Mouse (Mus musculus) thymus, postnatal 4 days (tissue): ENCODE measurements at regions not wholly inside any gene's neighbourhood (a gene's known extent, or its start where the extent isn't known, plus 50 kb on each side); places are given as distances from the start of the nearest gene placed in this dataset.
A peak's percentile ranks its signal among the peaks of the same experiment; 100 is the strongest.

Experiments
- DNase-seq: peaks from one replicate; pipeline ENCODE4 v3.0.0; 2021

DNA sequence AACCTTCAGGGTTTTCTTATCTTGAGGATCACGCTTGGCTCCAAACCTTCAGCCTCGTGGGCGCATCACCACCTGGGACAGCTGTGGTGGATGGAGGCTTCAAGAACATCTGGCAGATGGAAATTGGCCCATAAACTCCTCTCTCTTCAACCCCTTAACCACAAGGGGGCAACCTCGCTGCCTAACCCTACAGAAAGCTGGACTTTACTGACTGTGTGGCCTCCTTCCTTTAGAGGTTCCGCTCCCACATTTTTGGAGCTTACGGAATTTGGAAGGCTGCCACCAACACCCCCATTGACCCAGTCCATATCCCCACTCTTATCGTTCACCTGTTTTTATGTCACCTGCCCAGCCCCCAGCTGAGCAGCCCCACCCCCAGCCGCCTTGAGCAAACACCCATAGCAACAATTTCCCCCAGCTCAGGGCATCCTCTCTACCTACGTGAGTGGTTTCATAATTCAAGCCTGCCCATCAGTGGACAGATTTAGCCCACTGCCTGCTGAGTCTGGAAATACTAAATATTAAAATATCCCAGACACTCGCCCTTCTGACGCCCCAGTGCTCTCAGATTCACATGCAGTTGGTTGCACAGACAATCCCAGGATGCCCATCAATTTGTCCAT, 167.0 kb upstream of the Slc22a22 start:
- DNase-seq = peak; percentile 64

DNA sequence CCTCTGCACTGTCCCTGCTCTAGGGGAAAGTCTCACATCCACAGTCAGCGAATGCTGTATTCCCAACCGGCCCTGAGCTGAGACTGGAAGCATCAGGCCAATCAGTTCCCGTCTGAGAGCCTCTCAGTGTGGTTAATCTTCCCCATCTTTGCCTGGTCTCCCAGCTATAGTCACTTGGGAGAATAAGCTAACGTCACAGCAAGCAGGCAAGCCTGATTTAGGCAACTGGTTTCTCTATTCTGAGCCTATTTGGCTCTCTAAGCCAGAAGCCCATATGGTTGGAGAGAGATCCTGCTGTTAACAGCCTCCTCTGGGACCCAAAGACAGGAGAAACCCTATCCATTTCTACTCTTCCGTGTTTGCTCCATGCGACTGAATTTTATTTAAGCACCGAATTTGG, 161.7 kb upstream of the Slc22a22 start:
- DNase-seq = no peak

- DNase-seq = no peak
Observed at GRCm38 (mm10) chr15:57633067-57633466, 155.6 kb upstream of the Slc22a22 start.

DNA sequence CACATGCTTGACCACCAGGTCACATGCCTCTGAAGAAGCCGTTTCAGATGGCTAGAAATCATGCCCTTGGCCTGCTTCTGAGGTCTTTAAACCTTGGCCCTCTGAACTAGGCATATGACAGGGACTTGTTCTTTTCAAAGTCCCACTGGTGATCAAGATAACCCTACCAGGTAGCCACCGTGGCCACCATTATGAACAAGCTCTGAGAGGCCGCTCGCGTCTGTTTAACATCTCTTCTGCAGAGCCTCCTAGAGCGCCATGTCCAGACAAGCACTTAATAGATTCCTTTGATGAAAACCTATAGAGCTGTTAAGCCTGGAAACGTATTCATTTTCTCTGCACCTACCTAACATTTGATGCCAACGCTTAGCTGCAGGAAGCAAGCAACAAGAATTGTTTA, 155.1 kb upstream of the Slc22a22 start:
- no peak for DNase-seq

DNA sequence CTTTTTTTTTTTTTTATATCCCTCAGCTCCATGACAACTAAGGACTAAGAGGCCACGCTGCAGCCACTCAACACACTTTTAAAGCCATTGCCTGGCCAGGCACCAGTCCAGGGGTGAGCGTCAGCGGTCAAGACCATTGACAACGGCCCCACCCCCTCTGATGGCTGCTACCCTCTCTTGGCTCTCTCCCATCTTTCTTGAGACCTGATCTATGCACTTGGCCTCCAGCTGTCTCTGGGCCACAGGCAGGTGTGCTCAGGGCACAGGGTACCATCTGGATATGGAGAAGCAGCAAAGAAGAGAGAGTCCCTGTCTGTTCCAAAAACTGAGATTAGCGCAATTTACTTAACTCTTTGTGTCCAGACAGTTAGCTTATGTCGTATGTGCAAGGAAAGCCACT, 141.0 kb upstream of the Slc22a22 start:
- DNase-seq = no peak

DNA sequence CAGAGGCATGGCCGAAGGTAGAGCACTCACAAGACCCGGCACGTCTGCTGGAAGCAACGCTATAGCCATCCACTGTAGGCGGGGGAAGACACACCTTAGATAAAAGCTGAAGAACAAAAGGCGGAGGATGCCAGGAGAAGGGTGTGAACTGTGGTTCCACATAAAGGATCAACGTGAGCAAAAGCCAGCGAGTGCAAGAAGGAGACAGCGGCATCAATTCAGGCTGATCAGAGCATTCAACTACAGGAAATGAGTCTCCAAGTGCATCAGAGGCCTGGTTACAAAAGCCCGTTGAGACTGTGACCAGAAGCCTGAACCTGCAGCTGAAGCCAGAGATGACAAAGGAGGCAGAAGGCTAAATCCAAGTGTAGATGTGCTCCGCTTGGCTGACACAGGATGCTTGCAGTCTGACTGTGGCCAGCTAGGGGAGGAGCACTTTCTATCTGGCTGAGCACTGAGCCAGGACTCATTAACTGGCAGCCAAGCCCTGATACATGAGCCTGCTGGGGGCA, 139.5 kb upstream of the Slc22a22 start:
- DNase-seq = no peak

GRCm38 (mm10) chr15:57610006-57610405, 132.6 kb upstream of the Slc22a22 start:
- DNase-seq = no peak

DNA sequence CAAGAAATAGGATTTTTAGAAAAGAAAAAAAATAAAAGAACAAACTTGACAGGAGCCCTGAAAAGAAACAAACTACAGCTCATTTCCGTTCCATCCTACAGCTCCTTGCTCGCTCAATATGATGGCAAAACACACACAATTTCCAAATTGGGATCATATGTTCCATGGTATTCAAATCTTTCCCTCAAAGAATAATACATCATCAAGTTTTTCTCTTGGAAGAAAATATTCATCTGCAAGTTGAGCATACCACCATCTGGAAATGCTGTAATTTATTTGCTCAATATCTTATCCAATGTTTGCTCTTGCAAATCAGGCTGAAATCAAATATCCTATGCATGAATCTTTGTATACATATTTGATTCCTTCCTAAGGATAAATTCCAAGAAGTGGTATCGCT, 131.1 kb upstream of the Slc22a22 start:
- DNase-seq = no peak

DNA sequence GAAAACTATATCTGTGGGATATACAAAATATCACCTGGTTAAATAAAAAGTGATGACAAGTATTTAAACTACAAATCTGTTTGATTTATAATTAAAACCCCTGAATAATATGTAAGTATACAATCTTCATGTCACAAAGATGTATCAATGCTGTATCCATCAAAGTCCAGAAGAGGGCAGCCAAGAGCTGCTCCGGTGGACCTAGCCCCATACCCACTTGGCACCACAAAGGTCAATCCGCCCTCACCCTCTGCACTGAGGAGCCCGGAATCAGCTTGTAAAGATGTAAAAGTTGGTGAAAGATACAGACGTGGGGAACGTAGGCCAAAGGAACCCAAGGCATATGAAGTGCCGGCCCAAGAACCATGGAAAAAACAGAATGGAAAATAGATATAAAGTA, 123.1 kb upstream of the Slc22a22 start:
- DNase-seq = peak; percentile 74

GRCm38 (mm10) chr15:57593326-57594004, 116.0 kb upstream of the Slc22a22 start:
- no peak for DNase-seq

GRCm38 (mm10) chr15:57590597-57591219, 113.3 kb upstream of the Slc22a22 start:
- DNase-seq = no peak

- DNase-seq = no peak
Observed at GRCm38 (mm10) chr15:57589404-57590377, 112.3 kb upstream of the Slc22a22 start.

- DNase-seq = no peak
Observed at GRCm38 (mm10) chr15:57585411-57585810, 108.0 kb upstream of the Slc22a22 start.

DNA sequence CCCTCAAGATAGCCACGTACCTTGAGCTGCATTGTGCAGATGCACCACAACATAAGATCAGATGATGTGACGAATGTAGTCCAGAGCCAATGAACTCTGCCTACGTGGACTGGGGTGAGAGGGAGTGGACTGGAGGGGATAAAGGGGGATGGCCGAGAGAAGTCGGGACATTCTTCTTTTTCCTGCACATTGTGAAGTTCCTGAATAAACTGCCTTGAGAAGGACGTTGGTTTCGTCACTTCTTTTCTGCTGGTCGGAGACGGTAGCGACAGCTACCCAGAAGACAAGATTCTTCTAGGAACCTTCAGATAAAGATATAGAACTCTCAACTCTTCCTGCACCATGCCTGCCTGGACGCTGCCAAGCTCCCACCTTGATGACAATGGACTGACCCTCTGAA, 107.1 kb upstream of the Slc22a22 start:
- DNase-seq = no peak

- DNase-seq = no peak
Observed at GRCm38 (mm10) chr15:57581266-57581665, 103.8 kb upstream of the Slc22a22 start.

DNA sequence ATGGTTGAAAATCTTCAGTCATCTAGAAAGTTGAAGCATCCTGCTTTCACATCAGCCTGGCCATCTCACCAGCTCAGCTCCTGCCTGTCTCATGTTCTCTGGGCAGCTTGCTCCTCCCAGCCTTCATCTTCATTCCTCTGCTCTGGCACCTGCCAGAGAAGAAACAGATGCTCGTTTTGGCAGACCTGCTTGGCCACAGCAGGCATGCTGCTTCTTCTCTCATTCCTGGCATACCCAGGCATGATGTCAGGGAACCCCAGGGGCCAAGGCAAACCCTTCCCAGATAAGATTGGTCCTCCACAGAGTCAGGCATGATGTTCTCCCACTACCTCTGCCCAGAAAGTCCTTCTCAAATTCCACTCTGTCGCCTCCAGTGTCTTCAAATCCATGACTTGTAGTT, 101.4 kb upstream of the Slc22a22 start:
- DNase-seq = no peak

DNA sequence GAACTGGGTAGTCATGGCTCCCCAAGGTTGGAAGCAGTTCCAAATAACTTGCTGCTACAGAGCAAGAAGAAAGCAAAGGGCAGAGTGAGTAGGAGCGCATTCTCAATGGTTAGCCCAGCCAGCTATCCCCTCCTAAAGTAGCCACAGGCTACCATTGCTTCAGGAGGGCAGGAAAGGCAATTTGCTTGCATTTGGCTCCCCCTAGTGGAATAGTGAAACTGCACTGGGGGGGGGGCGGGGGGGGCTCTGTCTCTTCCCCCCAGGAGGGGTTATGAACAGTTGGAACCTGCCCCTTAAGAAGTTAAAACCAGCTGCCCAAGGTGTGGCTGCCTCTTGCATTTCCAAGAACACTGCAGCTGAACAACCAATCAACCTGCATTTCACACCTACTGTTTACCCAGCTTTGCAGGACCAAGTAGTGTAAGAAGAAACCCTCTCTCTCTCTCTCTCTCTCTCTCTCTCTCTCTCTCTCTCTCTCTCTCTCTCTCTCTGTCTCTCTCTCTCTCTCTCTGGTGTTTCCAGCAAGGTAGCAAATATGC, 96.7 kb upstream of the Slc22a22 start:
- no peak for DNase-seq

DNA sequence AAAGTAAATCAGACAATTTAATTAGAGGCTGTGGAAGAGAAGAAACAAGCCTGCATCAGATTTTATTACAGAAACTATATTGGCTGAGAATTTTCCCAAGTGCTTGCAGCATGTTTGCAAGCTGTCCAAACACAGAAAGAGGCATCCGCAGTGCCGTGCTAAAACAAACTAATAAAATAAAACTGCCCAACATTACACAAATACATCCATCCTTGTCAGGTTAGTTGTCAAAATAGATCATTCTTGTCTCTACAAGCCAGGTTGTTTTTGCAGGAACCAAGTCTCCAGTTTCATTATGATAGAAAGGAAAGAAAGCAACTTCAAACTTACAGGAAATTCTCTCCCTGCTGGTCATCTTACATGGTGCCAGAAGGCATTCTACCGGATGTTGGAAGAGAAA, 95.0 kb upstream of the Slc22a22 start:
- DNase-seq = no peak

DNA sequence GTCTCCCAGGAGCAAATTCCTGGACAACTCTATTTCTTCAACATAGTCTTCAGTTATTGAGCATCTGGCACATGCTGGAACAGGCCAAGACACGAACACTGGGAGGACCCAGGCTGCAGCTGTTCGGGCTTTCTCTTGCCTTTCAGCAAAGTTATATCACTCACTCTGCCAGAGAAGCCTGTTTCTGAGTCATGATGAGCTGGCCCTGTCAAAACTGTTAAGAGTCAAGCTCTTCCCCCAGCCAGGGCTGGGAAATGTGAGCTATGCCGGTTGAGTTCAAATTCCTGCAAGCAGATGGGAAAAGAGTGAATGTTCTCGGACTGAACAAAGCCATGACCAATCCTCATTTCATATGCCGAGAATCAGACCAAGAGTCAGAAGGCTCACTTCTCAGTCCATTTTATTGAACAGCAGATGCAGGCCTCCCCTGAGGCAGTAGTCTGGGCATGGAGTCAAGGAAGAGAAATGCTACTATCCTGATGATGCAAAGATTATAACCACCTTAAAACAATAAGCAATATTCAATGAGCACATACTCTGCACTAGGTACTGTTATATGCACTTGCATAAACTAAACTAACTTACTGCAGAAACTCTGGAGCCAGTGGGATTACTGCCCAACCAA, 90.7 kb upstream of the Slc22a22 start:
- DNase-seq = no peak

GRCm38 (mm10) chr15:57547154-57547553, 69.7 kb upstream of the Slc22a22 start:
- DNase-seq = no peak

GRCm38 (mm10) chr15:57545141-57545540, 67.7 kb upstream of the Slc22a22 start:
- no peak for DNase-seq

DNA sequence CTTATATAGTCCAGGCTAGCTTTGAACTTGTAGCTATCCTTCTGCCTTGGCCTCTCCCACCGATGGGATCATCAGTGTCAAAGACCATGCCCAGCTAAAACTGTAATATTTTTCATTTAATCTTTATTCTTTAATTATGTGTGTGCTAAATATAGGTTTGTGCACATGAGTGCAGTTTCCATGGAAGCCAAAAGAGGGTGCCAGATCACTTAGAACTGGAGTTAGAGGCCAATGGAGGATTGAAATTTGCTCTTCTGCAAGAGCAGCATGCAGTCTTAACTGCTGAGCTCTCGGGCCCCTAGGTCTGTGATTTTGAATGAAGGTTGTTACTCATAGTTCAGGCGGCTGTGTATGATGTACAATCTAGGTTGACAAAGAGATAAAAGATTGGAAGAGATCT, 66.6 kb upstream of the Slc22a22 start:
- peak; percentile 17 for DNase-seq
